Mouse (Mus musculus): ENCODE measurements at regions not wholly inside any gene's neighbourhood (a gene's known extent, or its start where the extent isn't known, plus 50 kb on each side); places are given as distances from the start of the nearest gene placed in this dataset.

- Histone ChIP-seq H3K4me3 (ENCODE audit: insufficient read depth, low read length) (no peak overlapping the region), H3K4me1 (ENCODE audit: control insufficient read depth, insufficient read depth, low read length) (no peaks in the 10 kb centered on the region), H3K27ac (ENCODE audit: insufficient read depth, low read depth, low read length) (no peak overlapping the region)
- TF ChIP-seq POLR2A (IDR thresholded peaks at IDR 0.05; ENCODE audit: borderline replicate concordance, low read depth, low read length) = no peak
- TF ChIP-seq CTCF (IDR thresholded peaks at IDR 0.05; ENCODE audit: low read depth, low read length) = no peak
These were observed 167.9 kb upstream of the Dph6 start for GRCm38 (mm10) chr2:114822657-114823056.

- Histone ChIP-seq H3K4me1 (ENCODE audit: control insufficient read depth, insufficient read depth, low read length) (no peaks in the 10 kb centered on the region), H3K4me3 (ENCODE audit: insufficient read depth, low read length) (no peak overlapping the region), H3K27ac (ENCODE audit: insufficient read depth, low read depth, low read length) (no peak overlapping the region)
- TF ChIP-seq CTCF (IDR thresholded peaks at IDR 0.05; ENCODE audit: low read depth, low read length) (no peak), POLR2A (IDR thresholded peaks at IDR 0.05; ENCODE audit: borderline replicate concordance, low read depth, low read length) (no peak)
These were observed 173.4 kb upstream of the Dph6 start for GRCm38 (mm10) chr2:114828192-114828591.

GRCm38 (mm10) chr2:114835694-114836093 lies 180.9 kb upstream of the Dph6 start:
- TF ChIP-seq POLR2A (IDR thresholded peaks at IDR 0.05; ENCODE audit: borderline replicate concordance, low read depth, low read length) (no peak), CTCF (IDR thresholded peaks at IDR 0.05; ENCODE audit: low read depth, low read length) (no peak)
- H3K4me1 ChIP-seq (ENCODE audit: control insufficient read depth, insufficient read depth, low read length) = no peaks in the 10 kb centered on the region
- no peak overlapping the region for H3K4me3 ChIP-seq (ENCODE audit: insufficient read depth, low read length)
- no peak overlapping the region for H3K27ac ChIP-seq (ENCODE audit: insufficient read depth, low read depth, low read length)

- Histone ChIP-seq H3K27ac (ENCODE audit: insufficient read depth, low read depth, low read length) (no peak overlapping the region), H3K4me3 (ENCODE audit: insufficient read depth, low read length) (no peak overlapping the region), H3K4me1 (ENCODE audit: control insufficient read depth, insufficient read depth, low read length) (no peaks in the 10 kb centered on the region)
- TF ChIP-seq POLR2A (IDR thresholded peaks at IDR 0.05; ENCODE audit: borderline replicate concordance, low read depth, low read length) (no peak), CTCF (IDR thresholded peaks at IDR 0.05; ENCODE audit: low read depth, low read length) (no peak)
These were observed 189.1 kb upstream of the Dph6 start for GRCm38 (mm10) chr2:114843696-114844388.

GRCm38 (mm10) chr2:114844389-114844771 lies 189.6 kb upstream of the Dph6 start:
- Histone ChIP-seq H3K4me3 (ENCODE audit: insufficient read depth, low read length) (no peak overlapping the region), H3K4me1 (ENCODE audit: control insufficient read depth, insufficient read depth, low read length) (no peaks in the 10 kb centered on the region), H3K27ac (ENCODE audit: insufficient read depth, low read depth, low read length) (no peak overlapping the region)
- TF ChIP-seq CTCF (IDR thresholded peaks at IDR 0.05; ENCODE audit: low read depth, low read length) = no peak
- no peak for TF ChIP-seq POLR2A (IDR thresholded peaks at IDR 0.05; ENCODE audit: borderline replicate concordance, low read depth, low read length)

- Histone ChIP-seq H3K27ac (ENCODE audit: insufficient read depth, low read depth, low read length) (no peak overlapping the region), H3K4me1 (ENCODE audit: control insufficient read depth, insufficient read depth, low read length) (no peaks in the 10 kb centered on the region), H3K4me3 (ENCODE audit: insufficient read depth, low read length) (no peak overlapping the region)
- no peak for TF ChIP-seq POLR2A (IDR thresholded peaks at IDR 0.05; ENCODE audit: borderline replicate concordance, low read depth, low read length)
- no peak for TF ChIP-seq CTCF (IDR thresholded peaks at IDR 0.05; ENCODE audit: low read depth, low read length)
These were observed 193.7 kb upstream of the Dph6 start for GRCm38 (mm10) chr2:114848439-114848838.

GRCm38 (mm10) chr2:114848914-114849313 lies 194.2 kb upstream of the Dph6 start:
- no peak for TF ChIP-seq POLR2A (IDR thresholded peaks at IDR 0.05; ENCODE audit: borderline replicate concordance, low read depth, low read length)
- no peak for TF ChIP-seq CTCF (IDR thresholded peaks at IDR 0.05; ENCODE audit: low read depth, low read length)
- Histone ChIP-seq H3K4me1 (ENCODE audit: control insufficient read depth, insufficient read depth, low read length) (no peaks in the 10 kb centered on the region), H3K27ac (ENCODE audit: insufficient read depth, low read depth, low read length) (no peak overlapping the region), H3K4me3 (ENCODE audit: insufficient read depth, low read length) (no peak overlapping the region)

GRCm38 (mm10) chr2:114853715-114854530 lies 199.2 kb upstream of the Dph6 start:
- TF ChIP-seq CTCF (IDR thresholded peaks at IDR 0.05; ENCODE audit: low read depth, low read length) (no peak), POLR2A (IDR thresholded peaks at IDR 0.05; ENCODE audit: borderline replicate concordance, low read depth, low read length) (no peak)
- Histone ChIP-seq H3K4me3 (ENCODE audit: insufficient read depth, low read length) (no peak overlapping the region), H3K4me1 (ENCODE audit: control insufficient read depth, insufficient read depth, low read length) (no peaks in the 10 kb centered on the region), H3K27ac (ENCODE audit: insufficient read depth, low read depth, low read length) (no peak overlapping the region)

GRCm38 (mm10) chr2:114872272-114872671 lies 217.5 kb upstream of the Dph6 start:
- Histone ChIP-seq H3K27ac (ENCODE audit: insufficient read depth, low read depth, low read length) (no peak overlapping the region), H3K4me3 (ENCODE audit: insufficient read depth, low read length) (no peak overlapping the region), H3K4me1 (ENCODE audit: control insufficient read depth, insufficient read depth, low read length) (no peaks in the 10 kb centered on the region)
- TF ChIP-seq CTCF (IDR thresholded peaks at IDR 0.05; ENCODE audit: low read depth, low read length) (no peak), POLR2A (IDR thresholded peaks at IDR 0.05; ENCODE audit: borderline replicate concordance, low read depth, low read length) (no peak)

GRCm38 (mm10) chr2:114873090-114873489 lies 218.3 kb upstream of the Dph6 start:
- no peaks in the 10 kb centered on the region for H3K4me1 ChIP-seq (ENCODE audit: control insufficient read depth, insufficient read depth, low read length)
- no peak overlapping the region for H3K27ac ChIP-seq (ENCODE audit: insufficient read depth, low read depth, low read length)
- TF ChIP-seq CTCF (IDR thresholded peaks at IDR 0.05; ENCODE audit: low read depth, low read length) (no peak), POLR2A (IDR thresholded peaks at IDR 0.05; ENCODE audit: borderline replicate concordance, low read depth, low read length) (no peak)
- no peak overlapping the region for H3K4me3 ChIP-seq (ENCODE audit: insufficient read depth, low read length)
